Mouse (Mus musculus): ENCODE data around the gene Skint11. TPM values are rescaled to one million over a fixed set of nuclear protein-coding genes. Genes with fewer than 3 reads are reported as not detected.
"Not testable (repeated sequence)": the region's sequence is repeated elsewhere in the genome, so short reads cannot be mapped to it uniquely, and the experiment has no call there.

Skint11 gene
- polyA plus RNA-seq (2015; fragmentation: Nextera tagmentation; extraction: Ambion mirVana) = not detected in 2 replicates

DNA sequence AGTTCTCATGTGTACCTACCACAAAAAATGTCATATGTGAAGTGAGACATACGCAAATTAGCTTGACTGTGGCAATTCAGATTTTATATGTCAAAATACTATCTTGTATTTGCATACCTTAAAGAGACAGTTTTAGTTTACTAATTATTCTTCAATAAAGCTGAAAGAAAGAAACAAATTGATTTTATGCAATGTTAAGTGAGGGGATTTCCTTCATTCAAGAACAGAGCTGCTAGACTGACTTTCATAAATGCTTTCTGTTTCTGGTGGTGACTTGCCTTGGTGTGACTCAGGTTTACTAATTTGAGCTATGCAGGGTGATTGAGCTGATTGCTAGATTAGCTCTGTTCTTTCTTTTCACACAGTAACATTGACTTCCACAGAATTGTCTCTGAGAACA, at the start of gene Skint11:
Gene Skint11 (plus strand): TSS at position 301 of the 400 bp plus-strand sequence.
- H3K27ac ChIP-seq (replicated peaks) = no peak within 1 kb of the TSS
- no peak within 1 kb of the TSS for H3K4me3 ChIP-seq (replicated peaks)
- H3K9ac ChIP-seq = no peak within 1 kb of the TSS
- WGBS (ENCODE audit: insufficient replicate concordance) = 66% methylated on average over 1 of the region's 1 CpGs
- H3K4me2 ChIP-seq = no peak within 1 kb of the TSS
- H3K9me3 ChIP-seq (replicated peaks) = no peaks in the 10 kb centered on the region
- no peaks in the 10 kb centered on the region for H3K36me3 ChIP-seq (replicated peaks)
- H3K27me3 ChIP-seq = no peaks in the 10 kb centered on the region
- ATAC-seq (ENCODE audit: insufficient read depth) = no peak
- H3K4me1 ChIP-seq (replicated peaks) = no peaks in the 10 kb centered on the region

- no peak overlapping the region for H3K4me3 ChIP-seq (replicated peaks)
- ATAC-seq (ENCODE audit: insufficient read depth) = no peak
- H3K4me1 ChIP-seq (replicated peaks) = no peaks in the 10 kb centered on the region
Observed at GRCm38 (mm10) chr4:114161149-114161548, 2.0 kb upstream of the Skint11 start.

GRCm38 (mm10) chr4:114172898-114173297, 9.7 kb downstream of the Skint11 start:
- H3K27me3 ChIP-seq; H3K4me1 ChIP-seq (replicated peaks); H3K4me2 ChIP-seq; H3K4me3 ChIP-seq (replicated peaks); H3K9me3 ChIP-seq (replicated peaks); H3K27ac ChIP-seq (replicated peaks); H3K36me3 ChIP-seq (replicated peaks); ATAC-seq (ENCODE audit: insufficient read depth); H3K9ac ChIP-seq: not testable (repeated sequence)
- 11% methylated on average over 6 of the region's 6 CpGs for WGBS (ENCODE audit: insufficient replicate concordance)

More at GRCm38 (mm10) chr4:114161149-114161548, 2.0 kb upstream of the Skint11 start:
- Histone ChIP-seq H3K27me3 (no peaks in the 10 kb centered on the region), H3K27ac (replicated peaks) (no peak overlapping the region), H3K9ac (no peak overlapping the region), H3K4me2 (no peak overlapping the region), H3K36me3 (replicated peaks) (no peaks in the 10 kb centered on the region), H3K9me3 (replicated peaks) (no peaks in the 10 kb centered on the region)

DNA sequence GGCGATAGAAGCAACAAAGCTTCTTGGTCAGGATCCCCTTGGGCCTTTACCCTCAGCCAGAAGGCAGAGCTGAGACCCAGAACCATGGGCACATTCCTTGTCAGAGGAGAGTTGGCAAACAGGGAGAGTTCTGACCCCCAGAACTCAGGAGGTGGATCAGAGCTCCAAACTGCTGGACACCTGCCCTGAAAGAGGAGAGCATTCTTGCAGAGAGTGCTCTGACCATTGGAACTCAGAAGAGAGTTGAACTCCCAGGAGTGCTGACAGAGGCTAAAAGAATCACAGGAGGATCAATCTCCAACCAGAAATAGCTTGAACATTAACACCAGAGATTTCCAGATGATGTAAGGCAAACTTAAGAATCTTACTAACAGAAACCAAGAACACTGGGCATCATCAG, 93.7 kb downstream of the Skint11 start:
- H3K9ac ChIP-seq; H3K27ac ChIP-seq (replicated peaks); H3K27me3 ChIP-seq; ATAC-seq (ENCODE audit: insufficient read depth); H3K36me3 ChIP-seq (replicated peaks); H3K4me3 ChIP-seq (replicated peaks); H3K4me2 ChIP-seq; H3K4me1 ChIP-seq (replicated peaks); H3K9me3 ChIP-seq (replicated peaks): not testable (repeated sequence)
- WGBS (ENCODE audit: insufficient replicate concordance) = 20% methylated on average over 1 of the region's 1 CpGs

Other genes with a start within 250 kb of the Skint11 start
- gene Skint5, start 163.9 kb upstream of the Skint11 start, polyA plus RNA-seq (2015; fragmentation: Nextera tagmentation; extraction: Ambion mirVana) = not detected in 2 replicates
- gene Trabd2b, start 243.3 kb downstream of the Skint11 start, polyA plus RNA-seq (2015; fragmentation: Nextera tagmentation; extraction: Ambion mirVana) = 0.08 and 0.16 TPM in 2 replicates

Data from liver, embryonic 15.5 days (tissue).